Mouse (Mus musculus) myocyte (in vitro differentiated cells): ENCODE data around the gene Gm48551. TPM values are rescaled to one million over a fixed set of nuclear protein-coding genes. Genes with fewer than 3 reads are reported as not detected.

ENCODE experiments used
- H3K27me3 ChIP-seq: one replicate; pipeline ENCODE4 v1.6.1; 2011; ENCODE audit not compliant: control insufficient read depth, insufficient read depth, insufficient read length
- H3K36me3 ChIP-seq: one replicate; pipeline ENCODE4 v1.6.1; 2011; ENCODE audit not compliant: control insufficient read depth, insufficient read depth
- H3K4me2 ChIP-seq: one replicate; pipeline ENCODE4 v1.6.1; 2011; ENCODE audit warnings: low read depth, control low read depth
- H3K4me3 ChIP-seq: one replicate; pipeline ENCODE4 v1.5.1; 2011; ENCODE audit warnings: mild to moderate bottlenecking, control low read depth, moderate library complexity
- H3K79me2 ChIP-seq: one replicate; pipeline ENCODE4 v1.6.1; 2011; ENCODE audit not compliant: control insufficient read depth, insufficient read depth
- H3ac ChIP-seq: one replicate; pipeline ENCODE4 v1.6.1; 2011; ENCODE audit not compliant: control insufficient read depth, insufficient read length
- CEBPB ChIP-seq: IDR thresholded peaks from 2 replicates; pipeline ENCODE4 v1.6.1; 2011; ENCODE audit warnings: mild to moderate bottlenecking, moderate library complexity; ENCODE audit not compliant: poor library complexity, insufficient read depth, severe bottlenecking
- E2F4 ChIP-seq: IDR thresholded peaks from one replicate; pipeline ENCODE4 v1.6.1; 2011; ENCODE audit warnings: mild to moderate bottlenecking, control low read depth, moderate library complexity; ENCODE audit not compliant: insufficient read depth
- MAX ChIP-seq: IDR thresholded peaks from one replicate; pipeline ENCODE4 v1.6.1; 2011; ENCODE audit warnings: low read depth, mild to moderate bottlenecking, control low read depth
- MYOD1 ChIP-seq, 3 experiments: IDR thresholded peaks; one replicate each; pipeline ENCODE4 v1.6.1; 2011; ENCODE audit warnings: control low read depth in 2 of 3, low read depth in 2 of 3, mild to moderate bottlenecking in 2 of 3, moderate library complexity in 1 of 3; ENCODE audit not compliant: insufficient read length in 2 of 3, control insufficient read depth in 1 of 3
- MYOG ChIP-seq, 3 experiments: IDR thresholded peaks; one replicate each; pipeline ENCODE4 v1.6.1; 2011; ENCODE audit warnings: control low read depth in 2 of 3, low read depth in 2 of 3, mild to moderate bottlenecking in 2 of 3; ENCODE audit not compliant: insufficient read length in 2 of 3, control insufficient read depth in 1 of 3, insufficient read depth in 1 of 3
- POLR2A ChIP-seq: IDR thresholded peaks from one replicate; pipeline ENCODE4 v1.6.1; 2011; ENCODE audit warnings: low read depth, mild to moderate bottlenecking, control low read depth, moderate library complexity; ENCODE audit not compliant: insufficient read length
- POLR2AphosphoS2 ChIP-seq: IDR thresholded peaks from one replicate; pipeline ENCODE4 v1.6.1; 2011; ENCODE audit warnings: low read depth, control low read depth; ENCODE audit not compliant: insufficient read length
- REST ChIP-seq: IDR thresholded peaks from one replicate; pipeline ENCODE4 v1.6.1; 2011; ENCODE audit warnings: mild to moderate bottlenecking, control low read depth, moderate library complexity; ENCODE audit not compliant: insufficient read depth, insufficient read length
- SRF ChIP-seq: IDR thresholded peaks from one replicate; pipeline ENCODE4 v1.6.1; 2011; ENCODE audit warnings: low read depth; ENCODE audit not compliant: control insufficient read depth, insufficient read length
- TCF12 ChIP-seq: IDR thresholded peaks from one replicate; pipeline ENCODE4 v1.6.1; 2011; ENCODE audit warnings: mild to moderate bottlenecking, control low read depth; ENCODE audit not compliant: poor library complexity, insufficient read depth, severe bottlenecking
- USF1 ChIP-seq: IDR thresholded peaks from one replicate; pipeline ENCODE4 v1.6.1; 2011; ENCODE audit warnings: low read depth, mild to moderate bottlenecking, control low read depth, moderate library complexity
- polyA plus RNA-seq: library from polyadenylated mRNA; unstranded; fragments of >200 nt; fragmentation: generic; extraction: Trizol; gene quantifications from one replicate; pipeline ENCODE4 v1.2.1, GENCODE M21; 2012; ENCODE audit warnings: missing spikeins

Gene Gm48551
- polyA plus RNA-seq, 1 experiment: 1.7 TPM

DNA sequence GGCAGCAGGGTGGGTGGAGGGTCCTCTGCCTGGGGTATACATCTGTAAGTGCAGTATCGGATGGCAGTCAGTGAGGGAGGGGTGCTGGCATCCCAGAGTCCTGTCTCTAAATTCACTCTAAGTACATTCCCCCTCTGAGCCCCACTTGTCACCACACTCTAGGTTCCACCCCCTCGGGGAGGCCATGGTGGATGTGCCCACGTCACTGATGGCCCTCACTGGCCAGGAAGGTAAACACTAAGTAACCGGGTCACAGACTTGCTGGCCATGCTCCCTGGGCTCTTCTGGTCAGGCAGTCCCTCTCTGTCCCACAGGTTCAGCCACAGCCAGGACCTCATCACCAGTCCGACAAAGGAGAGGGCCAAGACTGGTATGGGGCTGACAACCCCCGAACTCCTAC is 37.9 kb downstream of the Gm48551 start:
- Histone ChIP-seq H3K4me2 (peak overlapping the region; percentile 77), H3K79me2 (peaks cover 93% of the 10 kb centered on the region), H3K27me3 (no peaks in the 10 kb centered on the region), H3K4me3 (no peak overlapping the region), H3ac (no peak overlapping the region), H3K36me3 (peaks cover 5% of the 10 kb centered on the region)
- TF ChIP-seq CEBPB (no peak), USF1 (no peak), REST (no peak), MAX (no peak), MYOG (IDR thresholded peaks at IDR 0.05; ENCODE audit: control insufficient read depth in 1 of 3, insufficient read depth in 1 of 3, insufficient read length in 2 of 3, low read depth in 2 of 3) (no peak), POLR2AphosphoS2 (no peak), SRF (no peak), POLR2A (no peak)

DNA sequence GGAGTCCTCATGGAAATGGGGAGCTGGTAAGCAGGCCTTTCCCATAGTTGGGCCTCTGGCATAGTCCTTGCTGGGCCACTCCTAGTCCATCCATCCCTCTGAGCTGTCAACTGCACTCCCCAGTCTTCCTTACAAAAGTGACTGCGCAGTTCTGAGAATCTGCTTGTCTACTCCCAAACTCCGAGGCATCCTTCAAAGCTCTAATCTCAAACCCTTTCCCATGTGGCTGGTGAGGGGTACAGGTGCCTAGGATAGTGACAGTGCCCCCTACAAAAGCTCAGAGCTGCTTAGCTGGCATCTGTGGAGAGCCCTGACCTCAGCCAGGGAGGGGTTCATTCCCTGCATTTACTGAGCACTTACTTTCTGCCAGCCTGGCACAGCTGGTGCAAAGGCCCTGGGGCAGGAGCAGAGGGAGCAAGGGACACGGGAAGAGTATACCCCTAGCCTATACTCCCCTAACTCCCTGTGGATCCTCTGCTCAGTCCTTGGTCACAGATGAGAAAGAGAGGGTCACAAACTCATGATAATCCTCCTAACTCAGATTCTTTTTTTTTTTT is 38.5 kb downstream of the Gm48551 start:
- H3ac ChIP-seq: no peak overlapping the region
- peaks cover 3% of the 10 kb centered on the region for H3K36me3 ChIP-seq
- no peaks in the 10 kb centered on the region for H3K27me3 ChIP-seq
- peaks cover 98% of the 10 kb centered on the region for H3K79me2 ChIP-seq
- no peak overlapping the region for H3K4me3 ChIP-seq
- TF ChIP-seq MYOG (IDR thresholded peaks at IDR 0.05; ENCODE audit: control insufficient read depth in 1 of 3, insufficient read depth in 1 of 3, insufficient read length in 2 of 3, low read depth in 2 of 3): peak in 1 of 3 experiments; percentile 10
- no peak for TF ChIP-seq TCF12
- peak overlapping the region; percentile 77 for H3K4me2 ChIP-seq

DNA sequence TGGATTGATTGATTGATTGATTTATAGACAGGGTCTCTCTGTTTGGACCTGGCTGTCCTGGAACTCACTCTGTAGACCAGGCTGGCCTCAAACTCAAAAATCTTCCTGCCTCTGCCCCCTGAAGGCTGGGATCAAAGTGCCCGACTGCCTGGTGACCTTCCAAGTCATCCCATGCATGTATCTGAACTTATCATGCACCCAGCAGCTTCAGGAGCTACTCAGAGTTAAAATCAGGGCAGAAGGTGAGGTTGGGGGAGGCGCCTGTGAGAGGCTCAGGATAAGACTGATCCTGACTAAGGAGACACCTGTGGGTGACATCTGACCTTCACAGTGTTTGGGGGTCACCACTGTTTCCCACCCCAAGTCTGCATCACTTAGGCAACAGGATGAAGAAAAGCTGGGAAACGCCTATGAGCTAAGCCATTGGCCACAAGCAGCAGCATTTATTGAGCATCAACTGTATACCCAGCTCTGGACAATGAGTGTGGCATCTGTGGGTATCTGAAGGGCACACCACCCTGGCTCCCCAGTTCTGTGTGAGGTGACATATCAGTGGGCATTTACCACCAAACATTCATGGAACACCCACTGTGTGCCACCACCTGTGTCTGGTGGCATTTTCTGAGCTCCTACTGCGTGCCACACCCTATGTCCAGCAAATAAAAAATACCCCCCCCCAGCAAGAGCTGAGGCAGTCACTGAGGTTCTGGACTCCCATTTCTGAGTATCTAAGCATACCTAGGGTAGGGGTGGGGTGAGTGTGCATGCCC is 39.4 kb downstream of the Gm48551 start:
- no peaks in the 10 kb centered on the region for H3K27me3 ChIP-seq
- H3K79me2 ChIP-seq: peaks cover 97% of the 10 kb centered on the region
- peak overlapping the region; percentile 91 for H3K4me3 ChIP-seq
- H3ac ChIP-seq: no peak overlapping the region
- TF ChIP-seq MYOD1 (IDR thresholded peaks at IDR 0.05; ENCODE audit: control insufficient read depth in 1 of 3, insufficient read length in 2 of 3, low read depth in 2 of 3) (peak in 1 of 3 experiments; percentile 12), POLR2A (no peak), MAX (no peak), SRF (no peak), MYOG (IDR thresholded peaks at IDR 0.05; ENCODE audit: control insufficient read depth in 1 of 3, insufficient read depth in 1 of 3, insufficient read length in 2 of 3, low read depth in 2 of 3) (peak in 1 of 3 experiments; percentile 45)
- peak overlapping the region; percentile 97 for H3K4me2 ChIP-seq
- H3K36me3 ChIP-seq: no peaks in the 10 kb centered on the region

DNA sequence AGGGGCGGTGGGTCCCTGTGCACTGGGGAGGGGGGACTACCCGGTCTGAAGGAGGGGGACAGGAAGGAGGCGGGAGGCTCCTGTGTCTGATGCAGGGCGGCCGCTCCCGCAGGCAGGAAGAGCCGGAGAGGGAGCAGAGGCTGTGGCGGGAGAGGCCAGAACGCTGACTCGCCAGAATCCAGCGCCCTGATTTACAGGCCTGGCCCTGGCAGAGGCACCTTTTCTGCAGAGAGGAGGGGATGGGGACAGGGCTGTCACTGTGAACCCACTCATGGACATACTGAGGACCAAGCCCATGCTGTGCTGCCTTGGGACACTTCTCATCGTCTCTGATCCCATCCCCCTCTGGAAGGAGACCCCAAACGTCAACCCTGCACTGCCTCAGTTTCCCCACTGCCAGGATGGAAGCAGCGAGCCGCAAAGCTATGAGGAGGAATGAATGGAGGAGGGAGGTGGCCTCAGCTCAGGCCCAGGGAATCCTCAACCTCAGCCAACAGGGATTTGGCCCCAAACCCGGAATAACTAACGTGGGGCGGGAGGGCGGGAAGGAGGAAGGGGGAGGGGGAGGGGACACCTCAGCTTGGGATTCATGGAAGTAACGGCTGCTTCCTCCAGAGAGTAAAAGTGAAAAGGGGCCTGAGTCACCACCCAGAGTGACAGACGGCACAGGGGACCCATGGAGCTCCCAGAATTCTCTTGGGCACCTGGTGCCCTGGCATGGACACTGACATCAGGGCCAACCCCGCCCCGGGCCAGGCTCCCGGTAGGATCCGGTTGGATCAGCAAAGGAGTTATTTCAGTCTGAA is 40.2 kb downstream of the Gm48551 start:
- Histone ChIP-seq H3K36me3 (no peaks in the 10 kb centered on the region), H3K27me3 (no peaks in the 10 kb centered on the region), H3K4me2 (peak overlapping the region; percentile 97), H3K4me3 (peak overlapping the region; percentile 91), H3ac (peak overlapping the region; percentile 43), H3K79me2 (peaks cover 94% of the 10 kb centered on the region)
- no peak for TF ChIP-seq TCF12
- TF ChIP-seq POLR2AphosphoS2: peak; percentile 9
- peak in 1 of 3 experiments; percentile 34 for TF ChIP-seq MYOD1 (IDR thresholded peaks at IDR 0.05; ENCODE audit: control insufficient read depth in 1 of 3, insufficient read length in 2 of 3, low read depth in 2 of 3)
- peak in 1 of 3 experiments; percentile 44 for TF ChIP-seq MYOG (IDR thresholded peaks at IDR 0.05; ENCODE audit: control insufficient read depth in 1 of 3, insufficient read depth in 1 of 3, insufficient read length in 2 of 3, low read depth in 2 of 3)

DNA sequence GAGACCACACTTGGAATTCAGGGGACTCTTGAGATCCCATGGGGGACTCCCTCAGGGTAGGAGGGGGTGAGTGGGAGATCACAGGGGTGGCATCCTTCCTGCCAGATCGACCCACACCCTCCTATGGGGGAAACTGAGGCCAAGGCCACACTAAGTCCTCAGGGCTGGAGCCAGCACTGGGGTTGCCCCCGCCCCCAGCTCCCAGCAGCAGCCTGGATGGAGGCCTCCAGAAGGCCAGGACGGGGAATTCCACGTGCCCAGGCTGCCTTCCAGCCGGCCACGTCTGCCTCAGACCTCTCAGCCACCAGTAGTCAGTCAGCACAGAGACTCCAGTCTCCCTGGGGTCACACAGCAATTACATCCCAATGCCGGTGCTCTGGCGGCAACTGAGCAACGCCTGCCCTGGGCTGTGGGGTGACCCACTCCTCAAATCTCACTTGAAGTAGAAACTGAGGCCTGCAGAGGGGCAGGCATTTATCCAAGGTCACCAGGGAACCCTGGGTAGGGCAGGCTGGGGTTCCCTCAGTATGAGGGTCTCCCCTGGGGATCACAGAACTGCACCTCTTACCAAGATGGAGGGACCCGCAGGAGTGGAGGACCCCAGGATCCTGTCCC is 41.1 kb downstream of the Gm48551 start:
- Histone ChIP-seq H3K27me3 (no peaks in the 10 kb centered on the region), H3K36me3 (no peaks in the 10 kb centered on the region)
- TF ChIP-seq MAX (no peak), USF1 (no peak), SRF (no peak), MYOG (IDR thresholded peaks at IDR 0.05; ENCODE audit: control insufficient read depth in 1 of 3, insufficient read depth in 1 of 3, insufficient read length in 2 of 3, low read depth in 2 of 3) (peak in 1 of 3 experiments; percentile 45), POLR2A (peak; percentile 52), E2F4 (no peak), POLR2AphosphoS2 (peak; percentile 41), MYOD1 (IDR thresholded peaks at IDR 0.05; ENCODE audit: control insufficient read depth in 1 of 3, insufficient read length in 2 of 3, low read depth in 2 of 3) (no peak), CEBPB (no peak)

More for the DNA sequence above, 41.1 kb downstream of the Gm48551 start:
- H3K4me3 ChIP-seq: peak overlapping the region; percentile 91
- H3K4me2 ChIP-seq: peak overlapping the region; percentile 97
- peaks cover 85% of the 10 kb centered on the region for H3K79me2 ChIP-seq
- peak overlapping the region; percentile 43 for H3ac ChIP-seq
